In the genomic region with DNA sequence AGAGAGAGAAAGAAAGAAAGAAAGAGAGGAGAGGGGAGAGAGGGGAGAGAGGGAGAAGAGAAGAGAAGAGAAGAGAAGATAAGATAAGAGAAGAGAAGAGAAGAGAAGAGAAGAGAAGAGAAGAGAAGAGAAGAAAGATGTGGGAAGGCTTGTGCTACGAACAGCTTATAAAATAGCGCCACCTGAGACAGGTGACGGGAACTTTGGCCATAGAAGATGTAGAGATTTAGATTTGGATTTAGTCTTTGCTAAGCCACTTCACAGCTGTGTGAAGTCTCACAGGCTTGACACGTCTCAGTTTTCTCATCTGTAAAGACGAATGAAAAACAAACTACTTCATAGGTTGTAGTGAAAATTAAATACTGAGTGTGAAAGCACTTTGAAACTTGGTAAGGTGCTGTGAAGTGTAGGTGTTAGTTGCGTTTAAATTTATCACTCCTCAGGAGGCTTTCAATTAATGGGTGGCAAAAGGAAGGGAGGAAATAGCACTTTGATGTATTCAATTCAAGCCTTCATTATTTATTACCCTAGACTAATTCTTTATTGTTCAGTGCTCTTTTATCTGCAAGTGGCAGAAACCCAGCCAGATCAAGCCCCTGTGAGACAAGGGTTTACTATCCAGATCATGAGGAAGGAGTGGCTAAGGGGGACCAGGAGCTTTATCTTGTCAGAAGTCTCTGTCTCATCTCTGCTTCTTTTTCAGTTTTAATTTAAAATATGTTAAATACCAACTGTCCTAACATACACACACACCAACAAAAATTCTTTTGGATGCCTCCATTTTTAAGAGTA, we compare ENCODE assay signal across 7 mouse cellular contexts. TPM values are rescaled to one million over a fixed set of nuclear protein-coding genes. Genes with fewer than 3 reads are reported as not detected.
DNase-seq lines count a peak whose midpoint lies in the region; ATAC-seq and TF ChIP-seq lines count a peak whose summit lies in the region.

No protein-coding gene starts in this region.

- peaks cover 7% of the 10 kb centered on the region for H3K4me1 ChIP-seq in lung, adult 2 months (ENCODE audit: control insufficient read depth, insufficient read depth, low read length)
- peaks cover 18% of the 10 kb centered on the region for H3K4me1 ChIP-seq in forebrain, embryonic 14.5 days (ENCODE audit: control insufficient read depth, insufficient read depth, low read length)
- H3K4me1 ChIP-seq in liver, embryonic 12.5 days: peaks cover 46% of the 10 kb centered on the region
- no peaks in the 10 kb centered on the region for H3K4me1 ChIP-seq in stomach, postnatal 0 days (replicated peaks; ENCODE audit: control insufficient read depth, insufficient read depth)

- no peak overlapping the region for H3K27ac ChIP-seq in forebrain, embryonic 14.5 days (ENCODE audit: low read depth, low read length)
- no peak overlapping the region for H3K27ac ChIP-seq in liver, embryonic 12.5 days
- H3K27ac ChIP-seq in stomach, postnatal 0 days (replicated peaks): no peak overlapping the region

- 22% methylated on average over 6 of the region's 6 CpGs for WGBS in lung, adult 2 months
- 9% methylated on average over 6 of the region's 6 CpGs for WGBS in forebrain, embryonic 14.5 days
- 15% methylated on average over 6 of the region's 6 CpGs for WGBS in liver, embryonic 12.5 days (ENCODE audit: insufficient replicate concordance)
- 15% methylated on average over 6 of the region's 6 CpGs for WGBS in stomach, postnatal 0 days

- no peak overlapping the region for H3K4me3 ChIP-seq in lung, adult 2 months (replicated peaks; ENCODE audit: extremely low read depth, low read depth, low read length)
- H3K4me3 ChIP-seq in forebrain, embryonic 14.5 days (ENCODE audit: low read depth, low read length): no peak overlapping the region
- H3K4me3 ChIP-seq in liver, embryonic 12.5 days: peak overlapping the region; percentile 96
- no peak overlapping the region for H3K4me3 ChIP-seq in stomach, postnatal 0 days (ENCODE audit: low read depth, low read length)

- no peaks in the 10 kb centered on the region for H3K9me3 ChIP-seq in forebrain, embryonic 14.5 days (replicated peaks; ENCODE audit: control insufficient read depth, low read length)
- H3K9me3 ChIP-seq in liver, embryonic 12.5 days (replicated peaks): peaks cover 3% of the 10 kb centered on the region
- H3K9me3 ChIP-seq in stomach, postnatal 0 days (ENCODE audit: control insufficient read depth, low read length): no peaks in the 10 kb centered on the region

- H3K36me3 ChIP-seq in forebrain, embryonic 14.5 days (ENCODE audit: control insufficient read depth, insufficient read depth, low read length): 0 out of 2 replicates have a peak, but pooled peaks cover 5% of the 10 kb centered on the region
- H3K36me3 ChIP-seq in liver, embryonic 12.5 days: peaks cover 7% of the 10 kb centered on the region
- H3K36me3 ChIP-seq in stomach, postnatal 0 days (ENCODE audit: control insufficient read depth, insufficient read depth, low read length): no peaks in the 10 kb centered on the region

- no peak for TF ChIP-seq EP300 in stomach, postnatal 0 days (optimal IDR thresholded peaks at IDR 0.05)

- no peaks in the 10 kb centered on the region for H3K27me3 ChIP-seq in forebrain, embryonic 14.5 days (replicated peaks; ENCODE audit: control insufficient read depth, insufficient read depth, low read length)
- H3K27me3 ChIP-seq in liver, embryonic 12.5 days (replicated peaks): no peaks in the 10 kb centered on the region
- no peaks in the 10 kb centered on the region for H3K27me3 ChIP-seq in stomach, postnatal 0 days (ENCODE audit: control insufficient read depth, insufficient read depth, low read length)

- no peak for TF ChIP-seq CTCF in lung, adult 2 months (IDR thresholded peaks at IDR 0.05; ENCODE audit: insufficient read depth, low read length)
- TF ChIP-seq CTCF in stomach, postnatal 0 days (IDR thresholded peaks at IDR 0.05; ENCODE audit: low read depth): peak; percentile 45

- TF ChIP-seq POLR2A in lung, adult 2 months (IDR thresholded peaks at IDR 0.05; ENCODE audit: borderline replicate concordance, extremely low read depth, low read depth, low read length): no peak

- no peak for ATAC-seq in forebrain, embryonic 14.5 days
- ATAC-seq in liver, embryonic 12.5 days: no peak
- ATAC-seq in stomach, postnatal 0 days (ENCODE audit: low FRiP score, low TSS enrichment): no peak

- H3K9ac ChIP-seq in forebrain, embryonic 14.5 days (ENCODE audit: low read length): no peak overlapping the region
- peak overlapping the region; percentile 99 for H3K9ac ChIP-seq in liver, embryonic 12.5 days
- H3K9ac ChIP-seq in stomach, postnatal 0 days (ENCODE audit: low read length): no peak overlapping the region

- peak overlapping the region; percentile 54 for H3K4me2 ChIP-seq in forebrain, embryonic 14.5 days (ENCODE audit: low read length)
- peak overlapping the region; percentile 96 for H3K4me2 ChIP-seq in liver, embryonic 12.5 days
- H3K4me2 ChIP-seq in stomach, postnatal 0 days (replicated peaks; ENCODE audit: low read depth): no peak overlapping the region

- DNase-seq in lung, postnatal 36 days: peak; percentile 37
- DNase-seq in lung, adult 2 months: no peak
- DNase-seq in forebrain, embryonic 14.5 days (ENCODE audit: low spot score): no peak
- DNase-seq in stomach, postnatal 0 days (ENCODE audit: low spot score): no peak
- DNase-seq in urinary bladder, adult 2 months (ENCODE audit: low spot score): no peak
- no peak for DNase-seq in kidney, postnatal 14 days

RNA-seq across cellular contexts. Expression of a gene that starts 1.2 kb away (rescaled TPM):
- polyA plus RNA-seq in lung, adult 2 months (2012; rRNA removed): 11.9 and 19.2 TPM in 2 replicates
- 15.3 and 22.4 TPM in 2 replicates for polyA plus RNA-seq in forebrain, embryonic 14.5 days (2014; fragmentation: Nextera tagmentation; extraction: Ambion mirVana)
- 39.4 and 42.2 TPM in 2 replicates for polyA plus RNA-seq in liver, embryonic 12.5 days (2016; fragmentation: Nextera tagmentation; extraction: Ambion mirVana)
- polyA plus RNA-seq in stomach, postnatal 0 days (2015; fragmentation: Nextera tagmentation; extraction: Ambion mirVana): 9.2 and 9.4 TPM in 2 replicates
- polyA plus RNA-seq in urinary bladder, adult 2 months (2012; rRNA removed): 18.9 and 20.1 TPM in 2 replicates

RNA-seq across cellular contexts. Expression of a gene that starts 25.2 kb away (rescaled TPM):
- 31.1 and 36.3 TPM in 2 replicates for polyA plus RNA-seq in lung, adult 2 months (2012; rRNA removed)
- 357 and 434 TPM in 2 replicates for polyA plus RNA-seq in forebrain, embryonic 14.5 days (2014; fragmentation: Nextera tagmentation; extraction: Ambion mirVana)
- 702 and 744 TPM in 2 replicates for polyA plus RNA-seq in liver, embryonic 12.5 days (2016; fragmentation: Nextera tagmentation; extraction: Ambion mirVana)
- polyA plus RNA-seq in stomach, postnatal 0 days (2015; fragmentation: Nextera tagmentation; extraction: Ambion mirVana): 768 and 843 TPM in 2 replicates
- 270 and 343 TPM in 2 replicates for polyA plus RNA-seq in urinary bladder, adult 2 months (2012; rRNA removed)

RNA-seq across cellular contexts. Expression of a gene that starts 54.6 kb away (rescaled TPM):
- polyA plus RNA-seq in lung, adult 2 months (2012; rRNA removed): 7.4 and 10.9 TPM in 2 replicates
- 9.8 and 10.2 TPM in 2 replicates for polyA plus RNA-seq in forebrain, embryonic 14.5 days (2014; fragmentation: Nextera tagmentation; extraction: Ambion mirVana)
- 8.9 and 9.4 TPM in 2 replicates for polyA plus RNA-seq in liver, embryonic 12.5 days (2016; fragmentation: Nextera tagmentation; extraction: Ambion mirVana)
- polyA plus RNA-seq in stomach, postnatal 0 days (2015; fragmentation: Nextera tagmentation; extraction: Ambion mirVana): 11.8 and 12.2 TPM in 2 replicates
- 15.0 and 17.1 TPM in 2 replicates for polyA plus RNA-seq in urinary bladder, adult 2 months (2012; rRNA removed)
